Mouse (Mus musculus): ENCODE measurements around the gene Nfia.
A peak's percentile ranks its signal among the peaks of the same experiment; 100 is the strongest.

The Nfia gene

GRCm38 (mm10) chr4:97816753-97817152 is 44.2 kb downstream of the Nfia start:
- DNase-seq = no peak

GRCm38 (mm10) chr4:97817741-97818140 is 45.2 kb downstream of the Nfia start:
- no peak for DNase-seq

GRCm38 (mm10) chr4:97818498-97818897 is 46.0 kb downstream of the Nfia start:
- DNase-seq = no peak

GRCm38 (mm10) chr4:97819101-97819500 is 46.6 kb downstream of the Nfia start:
- DNase-seq = no peak

GRCm38 (mm10) chr4:97820474-97821259 is 48.1 kb downstream of the Nfia start:
- no peak for DNase-seq

- no peak for DNase-seq
Observed at GRCm38 (mm10) chr4:97821556-97822251, 49.2 kb downstream of the Nfia start.

GRCm38 (mm10) chr4:97823512-97823911 is 51.0 kb downstream of the Nfia start:
- DNase-seq = no peak

- no peak for DNase-seq
Observed at GRCm38 (mm10) chr4:97824451-97824850, 51.9 kb downstream of the Nfia start.

GRCm38 (mm10) chr4:97825432-97825831 is 52.9 kb downstream of the Nfia start:
- DNase-seq = no peak

GRCm38 (mm10) chr4:97825841-97826240 is 53.3 kb downstream of the Nfia start:
- no peak for DNase-seq

GRCm38 (mm10) chr4:97827115-97827514 is 54.6 kb downstream of the Nfia start:
- DNase-seq = no peak

GRCm38 (mm10) chr4:97828579-97828978 is 56.0 kb downstream of the Nfia start:
- no peak for DNase-seq

GRCm38 (mm10) chr4:97829336-97830050 is 57.0 kb downstream of the Nfia start:
- DNase-seq = no peak

- no peak for DNase-seq
Observed at GRCm38 (mm10) chr4:97830051-97830853, 57.7 kb downstream of the Nfia start.

GRCm38 (mm10) chr4:97830935-97831608 is 58.5 kb downstream of the Nfia start:
- DNase-seq = no peak

GRCm38 (mm10) chr4:97831611-97832278 is 59.2 kb downstream of the Nfia start:
- no peak for DNase-seq

GRCm38 (mm10) chr4:97832279-97832640 is 59.7 kb downstream of the Nfia start:
- no peak for DNase-seq

- DNase-seq = peak in 1 of 2 experiments; percentile 56
Observed at GRCm38 (mm10) chr4:97836812-97837211, 64.3 kb downstream of the Nfia start.

GRCm38 (mm10) chr4:97837724-97838123 is 65.2 kb downstream of the Nfia start:
- no peak for DNase-seq

GRCm38 (mm10) chr4:97838651-97839050 is 66.1 kb downstream of the Nfia start:
- no peak for DNase-seq

GRCm38 (mm10) chr4:97839406-97840101 is 67.0 kb downstream of the Nfia start:
- DNase-seq = no peak
